In genomic region chr11:69600098-69600497, GRCm38 (mm10) we compare ENCODE assay signal across 8 mouse cellular contexts. TPM values are rescaled to one million over a fixed set of nuclear protein-coding genes. Genes with fewer than 3 reads are reported as not detected.
DNase-seq lines count a peak whose midpoint lies in the region; ATAC-seq and TF ChIP-seq lines count a peak whose summit lies in the region.

No protein-coding gene starts in this region.

- H3K9me3 ChIP-seq in forebrain, embryonic 11.5 days (ENCODE audit: control insufficient read depth, low read length) = no peaks in the 10 kb centered on the region
- no peaks in the 10 kb centered on the region for H3K9me3 ChIP-seq in heart, embryonic 14.5 days (ENCODE audit: control insufficient read depth, low read length)
- no peaks in the 10 kb centered on the region for H3K9me3 ChIP-seq in liver, embryonic 14.5 days (ENCODE audit: control insufficient read depth, low read length)

- H3K27me3 ChIP-seq in forebrain, embryonic 11.5 days (ENCODE audit: control insufficient read depth, insufficient read depth, low read length) = peaks cover 5% of the 10 kb centered on the region
- H3K27me3 ChIP-seq in heart, embryonic 14.5 days (ENCODE audit: control insufficient read depth, insufficient read depth, low read length) = no peaks in the 10 kb centered on the region
- no peaks in the 10 kb centered on the region for H3K27me3 ChIP-seq in liver, embryonic 14.5 days (ENCODE audit: control insufficient read depth, insufficient read depth, low read length)

- 8% methylated on average over 6 of the region's 6 CpGs for WGBS in forebrain, embryonic 11.5 days
- WGBS in heart, embryonic 14.5 days = 14% methylated on average over 6 of the region's 6 CpGs
- 29% methylated on average over 6 of the region's 6 CpGs for WGBS in liver, embryonic 14.5 days (ENCODE audit: insufficient replicate concordance)

- no peak for ATAC-seq in cerebellum, adult (ENCODE audit: insufficient number of reproducible peaks, low FRiP score, low TSS enrichment)
- no peak for ATAC-seq in forebrain, embryonic 11.5 days (replicated peaks; ENCODE audit: low FRiP score)
- no peak for ATAC-seq in heart, embryonic 14.5 days (ENCODE audit: insufficient number of reproducible peaks, insufficient read depth, low FRiP score, low read depth)
- no peak for ATAC-seq in liver, embryonic 14.5 days (ENCODE audit: insufficient read depth)

- 0 out of 2 replicates have a peak overlapping the region, but pooled peaks have one; percentile 18 for H3K4me2 ChIP-seq in forebrain, embryonic 11.5 days (ENCODE audit: low read depth, low read length, severe bottlenecking)
- peak overlapping the region; percentile 39 for H3K4me2 ChIP-seq in heart, embryonic 14.5 days (ENCODE audit: low read length)
- H3K4me2 ChIP-seq in liver, embryonic 14.5 days (ENCODE audit: low read depth) = peak overlapping the region; percentile 61

- 0 out of 2 replicates have a peak overlapping the region, but pooled peaks have one; percentile 15 for H3K27ac ChIP-seq in forebrain, embryonic 11.5 days (ENCODE audit: low read depth, low read length)
- H3K27ac ChIP-seq in heart, embryonic 14.5 days (replicated peaks in 1 of 2; ENCODE audit: control insufficient read depth in 1 of 2, insufficient read depth in 1 of 2, low read depth in 2 of 2, low read length in 2 of 2) = peak overlapping the region; percentile 75 to 84
- H3K27ac ChIP-seq in liver, embryonic 14.5 days = peak overlapping the region; percentile 69

- no peak overlapping the region for H3K4me3 ChIP-seq in forebrain, embryonic 11.5 days (ENCODE audit: low read depth, low read length)
- H3K4me3 ChIP-seq in heart, embryonic 14.5 days (ENCODE audit: control insufficient read depth in 1 of 2, insufficient read depth in 1 of 2, low read depth in 1 of 2, low read length in 2 of 2) = no peak overlapping the region; a peak in 1 of 4 replicates
- H3K4me3 ChIP-seq in liver, embryonic 14.5 days (ENCODE audit: insufficient read depth in 1 of 2, low read depth in 2 of 2, low read length in 2 of 2) = peak overlapping the region; percentile 6 to 24; a peak in 1 of 4 replicates

- TF ChIP-seq EP300 in liver, embryonic 14.5 days (IDR thresholded peaks at IDR 0.05; ENCODE audit: low read depth) = no peak

- H3K36me3 ChIP-seq in forebrain, embryonic 11.5 days (ENCODE audit: control insufficient read depth, insufficient read depth, low read length) = no peaks in the 10 kb centered on the region
- H3K36me3 ChIP-seq in heart, embryonic 14.5 days (ENCODE audit: control insufficient read depth, insufficient read depth, low read length) = 0 out of 2 replicates have a peak, but pooled peaks cover 4% of the 10 kb centered on the region
- peaks cover 9% of the 10 kb centered on the region for H3K36me3 ChIP-seq in liver, embryonic 14.5 days (replicated peaks; ENCODE audit: control insufficient read depth, insufficient read depth, low read depth)

- DNase-seq in cerebellum, adult 11-12 months = peak; percentile 71
- peak; percentile 69 for DNase-seq in forebrain, embryonic 11.5 days (ENCODE audit: low spot score)
- peak; percentile 64 to 70 for DNase-seq in kidney, postnatal 25 days
- no peak for DNase-seq in liver, embryonic 14.5 days (ENCODE audit: low read depth in 3 of 3, low spot score in 3 of 3)
- DNase-seq in ovary, postnatal 14 days (ENCODE audit: low spot score) = peak; percentile 74
- DNase-seq in urinary bladder, adult 2 months (ENCODE audit: low spot score) = no peak

- TF ChIP-seq CTCF in liver, embryonic 14.5 days (IDR thresholded peaks at IDR 0.05; ENCODE audit: low read depth) = no peak

- peak overlapping the region; percentile 16 for H3K9ac ChIP-seq in forebrain, embryonic 11.5 days (ENCODE audit: low read length)
- peak overlapping the region; percentile 41 for H3K9ac ChIP-seq in heart, embryonic 14.5 days (ENCODE audit: low read length)
- peak overlapping the region; percentile 53 for H3K9ac ChIP-seq in liver, embryonic 14.5 days (replicated peaks)

- H3K4me1 ChIP-seq in forebrain, embryonic 11.5 days (replicated peaks; ENCODE audit: control insufficient read depth, insufficient read depth, low read length) = peaks cover 13% of the 10 kb centered on the region; the same call in 1 of the 2 replicates
- H3K4me1 ChIP-seq in heart, embryonic 14.5 days (ENCODE audit: control insufficient read depth in 2 of 2, insufficient read depth in 2 of 2, low read length in 2 of 2) = peaks cover 39 to 48% of the 10 kb centered on the region in 2 experiments
- H3K4me1 ChIP-seq in liver, embryonic 14.5 days (replicated peaks; ENCODE audit: control insufficient read depth in 2 of 2, insufficient read depth in 2 of 2, low read length in 1 of 2) = peaks cover 38 to 55% of the 10 kb centered on the region in 2 experiments

RNA-seq across cellular contexts. Expression of gene Atp1b2, which starts 5.6 kb away (rescaled TPM):
- polyA plus RNA-seq in forebrain, embryonic 11.5 days (2014; fragmentation: Nextera tagmentation; extraction: Ambion mirVana) = 9.3 and 12.6 TPM in 2 replicates
- 31.5 and 33.8 TPM in 2 replicates for polyA plus RNA-seq in heart, embryonic 14.5 days (2014; fragmentation: Nextera tagmentation; extraction: Ambion mirVana)
- polyA plus RNA-seq in liver, embryonic 14.5 days (2012; rRNA removed) = 20.6 and 25.2 TPM in 2 replicates
- polyA plus RNA-seq in liver, embryonic 14.5 days (2014; fragmentation: Nextera tagmentation; extraction: Ambion mirVana) = 21.3 and 29.8 TPM in 2 replicates
- polyA plus RNA-seq in urinary bladder, adult 2 months (2012; rRNA removed) = 23.5 and 46.2 TPM in 2 replicates

RNA-seq across cellular contexts. Expression of gene Shbg, which starts 17.6 kb away (rescaled TPM):
- polyA plus RNA-seq in forebrain, embryonic 11.5 days (2014; fragmentation: Nextera tagmentation; extraction: Ambion mirVana) = not detected in 2 replicates
- polyA plus RNA-seq in heart, embryonic 14.5 days (2014; fragmentation: Nextera tagmentation; extraction: Ambion mirVana) = not detected in 2 replicates
- polyA plus RNA-seq in liver, embryonic 14.5 days (2012; rRNA removed) = 21.4 and 23.5 TPM in 2 replicates
- 28.4 and 33.2 TPM in 2 replicates for polyA plus RNA-seq in liver, embryonic 14.5 days (2014; fragmentation: Nextera tagmentation; extraction: Ambion mirVana)
- not detected in 2 replicates for polyA plus RNA-seq in urinary bladder, adult 2 months (2012; rRNA removed)

RNA-seq across cellular contexts. Expression of gene Trp53, which starts 19.9 kb away (rescaled TPM):
- polyA plus RNA-seq in forebrain, embryonic 11.5 days (2014; fragmentation: Nextera tagmentation; extraction: Ambion mirVana) = 168 and 175 TPM in 2 replicates
- 71.2 and 71.9 TPM in 2 replicates for polyA plus RNA-seq in heart, embryonic 14.5 days (2014; fragmentation: Nextera tagmentation; extraction: Ambion mirVana)
- 68.7 and 76.7 TPM in 2 replicates for polyA plus RNA-seq in liver, embryonic 14.5 days (2012; rRNA removed)
- polyA plus RNA-seq in liver, embryonic 14.5 days (2014; fragmentation: Nextera tagmentation; extraction: Ambion mirVana) = 61.2 and 66.4 TPM in 2 replicates
- polyA plus RNA-seq in urinary bladder, adult 2 months (2012; rRNA removed) = 77.8 and 85.8 TPM in 2 replicates

RNA-seq across cellular contexts. Expression of gene Wrap53, which starts 20.0 kb away (rescaled TPM):
- 39.3 and 44.1 TPM in 2 replicates for polyA plus RNA-seq in forebrain, embryonic 11.5 days (2014; fragmentation: Nextera tagmentation; extraction: Ambion mirVana)
- 11.1 and 14.3 TPM in 2 replicates for polyA plus RNA-seq in heart, embryonic 14.5 days (2014; fragmentation: Nextera tagmentation; extraction: Ambion mirVana)
- polyA plus RNA-seq in liver, embryonic 14.5 days (2012; rRNA removed) = 10.8 and 12.7 TPM in 2 replicates
- polyA plus RNA-seq in liver, embryonic 14.5 days (2014; fragmentation: Nextera tagmentation; extraction: Ambion mirVana) = 14.8 and 16.1 TPM in 2 replicates
- 7.2 and 7.3 TPM in 2 replicates for polyA plus RNA-seq in urinary bladder, adult 2 months (2012; rRNA removed)

RNA-seq across cellular contexts. Expression of gene Sat2, which starts 21.7 kb away (rescaled TPM):
- polyA plus RNA-seq in forebrain, embryonic 11.5 days (2014; fragmentation: Nextera tagmentation; extraction: Ambion mirVana) = 13.9 and 17.7 TPM in 2 replicates
- polyA plus RNA-seq in heart, embryonic 14.5 days (2014; fragmentation: Nextera tagmentation; extraction: Ambion mirVana) = 16.2 and 17.9 TPM in 2 replicates
- polyA plus RNA-seq in liver, embryonic 14.5 days (2012; rRNA removed) = 3.7 and 5.1 TPM in 2 replicates
- 10.0 and 10.4 TPM in 2 replicates for polyA plus RNA-seq in liver, embryonic 14.5 days (2014; fragmentation: Nextera tagmentation; extraction: Ambion mirVana)
- polyA plus RNA-seq in urinary bladder, adult 2 months (2012; rRNA removed) = 18.4 and 19.5 TPM in 2 replicates

Comparison
In these comparisons a context has a peak if more than half of its experiments do, and no peak if none do; other contexts are left out.
1. DNase-seq: peak in cerebellum, adult 11-12 months (single experiment), forebrain, embryonic 11.5 days (single experiment), kidney, postnatal 25 days (2 of 2) and ovary, postnatal 14 days (single experiment); none in liver, embryonic 14.5 days (0 of 3) and urinary bladder, adult 2 months (single experiment).
2. H3K27ac ChIP-seq: peak in every context shown above with its lines; median percentile 80 in heart, embryonic 14.5 days; 69 in liver, embryonic 14.5 days; 15 in forebrain, embryonic 11.5 days.
3. H3K4me3 ChIP-seq: peak in liver, embryonic 14.5 days (2 of 2); none in forebrain, embryonic 11.5 days (single experiment) and heart, embryonic 14.5 days (0 of 2).
4. RNA of gene Shbg, which starts 17.6 kb away (polyA plus RNA-seq): 21.4 to 33.2 TPM in liver, embryonic 14.5 days; not detected in forebrain, embryonic 11.5 days, not detected in heart, embryonic 14.5 days and not detected in urinary bladder, adult 2 months; every median in the first group is over 10 times any median in the second.
5. Peak in every context shown above with its lines, with median percentiles within 50 percentile points of each other: H3K4me2 ChIP-seq and H3K9ac ChIP-seq.